Comparison of ENCODE assay signal across 8 mouse cellular contexts in genomic region chr1:174502846-174503745, GRCm38 (mm10). TPM values are rescaled to one million over a fixed set of nuclear protein-coding genes. Genes with fewer than 3 reads are reported as not detected.
DNase-seq lines count a peak whose midpoint lies in the region; ATAC-seq and TF ChIP-seq lines count a peak whose summit lies in the region.

No protein-coding gene starts in this region.

- peak overlapping the region; percentile 98 for H3K4me2 ChIP-seq in heart, embryonic 13.5 days
- H3K4me2 ChIP-seq in lung, embryonic 16.5 days (ENCODE audit: low read depth, low read length), result peak overlapping the region; percentile 99

- peaks cover 3% of the 10 kb centered on the region for H3K4me1 ChIP-seq in spleen, adult 2 months (ENCODE audit: control insufficient read depth, insufficient read depth, insufficient read length)
- peaks cover 24% of the 10 kb centered on the region for H3K4me1 ChIP-seq in heart, embryonic 13.5 days
- peaks cover 14% of the 10 kb centered on the region for H3K4me1 ChIP-seq in lung, embryonic 16.5 days (replicated peaks; ENCODE audit: control insufficient read depth, insufficient read depth, low read length)

- no peaks in the 10 kb centered on the region for H3K36me3 ChIP-seq in spleen, adult 2 months (ENCODE audit: control insufficient read depth, insufficient read depth, low read length)
- H3K36me3 ChIP-seq in heart, embryonic 13.5 days, result no peaks in the 10 kb centered on the region
- H3K36me3 ChIP-seq in lung, embryonic 16.5 days (ENCODE audit: control insufficient read depth, insufficient read depth, low read length), result no peaks in the 10 kb centered on the region

- TF ChIP-seq CTCF in spleen, adult 2 months (IDR thresholded peaks at IDR 0.05; ENCODE audit: extremely low read depth, insufficient read depth, insufficient read length, insufficient replicate concordance), result no peak

- TF ChIP-seq POLR2A in spleen, adult 2 months (IDR thresholded peaks at IDR 0.05; ENCODE audit: low read depth, low read length), result no peak

- ATAC-seq in heart, embryonic 13.5 days (ENCODE audit: extremely low read depth, insufficient number of reproducible peaks, low FRiP score, low TSS enrichment), result no peak
- peak; percentile 35; the same call in 1 of the 2 replicates for ATAC-seq in lung, embryonic 16.5 days (ENCODE audit: low read depth)
- ATAC-seq in erythroblast, adult 5-6 weeks (replicated peaks; ENCODE audit: low FRiP score, poor library complexity, severe bottlenecking), result no peak

- 4% methylated on average over 53 of the region's 53 CpGs for WGBS in spleen, adult 2 months
- under 1% methylated on average over 53 of the region's 53 CpGs for WGBS in heart, embryonic 13.5 days
- under 1% methylated on average over 53 of the region's 53 CpGs for WGBS in lung, embryonic 16.5 days

- H3K27me3 ChIP-seq in spleen, adult 2 months (ENCODE audit: control insufficient read depth, insufficient read depth, low read length), result peaks cover 15% of the 10 kb centered on the region
- H3K27me3 ChIP-seq in heart, embryonic 13.5 days (replicated peaks), result peaks cover 32% of the 10 kb centered on the region
- peaks cover 14% of the 10 kb centered on the region for H3K27me3 ChIP-seq in lung, embryonic 16.5 days (ENCODE audit: control insufficient read depth, insufficient read depth, low read depth, low read length)

- H3K9me3 ChIP-seq in heart, embryonic 13.5 days, result no peaks in the 10 kb centered on the region
- H3K9me3 ChIP-seq in lung, embryonic 16.5 days (ENCODE audit: control insufficient read depth, low read length), result no peaks in the 10 kb centered on the region

- H3K9ac ChIP-seq in heart, embryonic 13.5 days, result peak overlapping the region; percentile 83
- peak overlapping the region; percentile 65 for H3K9ac ChIP-seq in lung, embryonic 16.5 days (ENCODE audit: low read length)

- peak overlapping the region; percentile 44 for H3K4me3 ChIP-seq in spleen, adult 2 months (ENCODE audit: extremely low read depth, insufficient read depth, insufficient read length)
- H3K4me3 ChIP-seq in heart, embryonic 13.5 days, result peak overlapping the region; percentile 72
- H3K4me3 ChIP-seq in lung, embryonic 16.5 days (ENCODE audit: low read length), result peak overlapping the region; percentile 62

- peak in 1 of 2 experiments; percentile 4 for DNase-seq in spleen, adult 2 months (ENCODE audit: low read depth in 1 of 2, low spot score in 2 of 2)
- DNase-seq in spleen, adult 12 weeks (ENCODE audit: low spot score), result no peak
- peak; percentile 23 to 56 for DNase-seq in cerebellum, postnatal 4 days (ENCODE audit: low spot score in 2 of 2)
- DNase-seq in layer of hippocampus, adult 9-11 months, result peak; percentile 68
- peak; percentile 63 to 68 for DNase-seq in right cerebral cortex, postnatal 36 days (ENCODE audit: low spot score in 2 of 2)

- no peak overlapping the region for H3K27ac ChIP-seq in spleen, adult 2 months (ENCODE audit: insufficient read depth, low read length)
- no peak overlapping the region for H3K27ac ChIP-seq in heart, embryonic 13.5 days (replicated peaks)
- H3K27ac ChIP-seq in lung, embryonic 16.5 days (ENCODE audit: low read length), result no peak overlapping the region

RNA-seq across cellular contexts. Expression of gene Fmn2, which starts 1.5 kb away (rescaled TPM):
- 0.04 and 0.06 TPM in 2 replicates for polyA plus RNA-seq in spleen, adult 2 months (2012; rRNA removed)
- 0.32 and 0.39 TPM in 2 replicates for polyA plus RNA-seq in heart, embryonic 13.5 days (2015; fragmentation: Nextera tagmentation; extraction: Ambion mirVana)
- 0.19 and 0.45 TPM in 2 replicates for polyA plus RNA-seq in lung, embryonic 16.5 days (2015; fragmentation: Nextera tagmentation; extraction: Ambion mirVana)
- not detected in 2 replicates for total RNA-seq in erythroblast, adult 5-6 weeks (2015; ENCODE audit: low replicate concordance)
- 0.09 TPM in 1 of 2 replicates, not detected in the other for total RNA-seq in erythroblast, adult 5-6 weeks (2017; ENCODE audit: low replicate concordance)
